Mouse (Mus musculus) hindbrain, embryonic 10.5 days (tissue): Measurements from ENCODE around the gene Bbx. TPM values are rescaled to one million over a fixed set of nuclear protein-coding genes. Genes with fewer than 3 reads are reported as not detected.

Source experiments
- DNase-seq: peaks from one replicate; pipeline ENCODE4 v3.0.0-alpha.2; 2017; ENCODE audit warnings: low spot score
- H3K27ac ChIP-seq: fragments of 300-500 bp; sonication (generic); 2 replicates; pipeline ENCODE4 v1.5.1; 2016; ENCODE audit warnings: mild to moderate bottlenecking, moderate library complexity
- H3K27me3 ChIP-seq: fragments of 300-500 bp; sonication (generic); 2 replicates; pipeline ENCODE4 v1.6.1; 2016; ENCODE audit warnings: mild to moderate bottlenecking; ENCODE audit not compliant: poor library complexity, insufficient read depth, severe bottlenecking
- H3K36me3 ChIP-seq: fragments of 300-500 bp; sonication (generic); 2 replicates; pipeline ENCODE4 v1.6.1; 2016; ENCODE audit warnings: mild to moderate bottlenecking, moderate library complexity
- H3K4me1 ChIP-seq: fragments of 300-500 bp; sonication (generic); replicated peaks from 2 replicates; pipeline ENCODE4 v1.6.1; 2016; ENCODE audit warnings: mild to moderate bottlenecking
- H3K4me3 ChIP-seq: fragments of 300-500 bp; sonication (generic); 2 replicates; pipeline ENCODE4 v1.5.1; 2016; ENCODE audit warnings: mild to moderate bottlenecking, moderate library complexity
- H3K9me3 ChIP-seq: fragments of 300-500 bp; sonication (generic); 2 replicates; pipeline ENCODE4 v1.6.1; 2016; ENCODE audit warnings: mild to moderate bottlenecking, moderate library complexity
- WGBS: fragments of 180-500 bp; shearing (Covaris S2); methylation state at CpG from one replicate; pipeline ENCODE4 v1.1.7; 2016; 5-methylcytosine and 5-hydroxymethylcytosine counted together
- polyA plus RNA-seq: library from polyadenylated mRNA; unstranded; fragments of >200 nt; fragmentation: Nextera tagmentation; extraction: Ambion mirVana; gene quantifications from 2 replicates; pipeline ENCODE4 v1.2.1, GENCODE M21; 2016

Bbx gene
- 30.7 and 42.2 TPM in 2 replicates for polyA plus RNA-seq

GRCm38 (mm10) chr16:50432062-50432878 is at the start of gene Bbx:
Gene Bbx (minus strand): TSS chr16:50432390.
- no peaks in the 10 kb centered on the region for H3K27me3 ChIP-seq
- peak; percentile 94 for DNase-seq
- H3K36me3 ChIP-seq = no peaks in the 10 kb centered on the region
- H3K4me1 ChIP-seq = peaks cover 22% of the 10 kb centered on the region
- no peaks in the 10 kb centered on the region for H3K9me3 ChIP-seq
- peak within 1 kb of the TSS; percentile 96 for H3K27ac ChIP-seq
- peak within 1 kb of the TSS; percentile 96 for H3K4me3 ChIP-seq
- under 1% methylated on average over 55 of the region's 55 CpGs for WGBS

GRCm38 (mm10) chr16:50481892-50482291 is 49.7 kb upstream of the Bbx start:
- peak; percentile 3 for DNase-seq
- Histone ChIP-seq H3K4me3 (no peak overlapping the region), H3K4me1 (0 out of 2 replicates have a peak, but pooled peaks cover 5% of the 10 kb centered on the region), H3K36me3 (no peaks in the 10 kb centered on the region), H3K9me3 (no peaks in the 10 kb centered on the region), H3K27ac (no peak overlapping the region), H3K27me3 (no peaks in the 10 kb centered on the region)
- whole genome bisulfite sequencing = 66% methylated on average over 7 of the region's 7 CpGs

- no peak overlapping the region for H3K4me3 ChIP-seq
- H3K4me1 ChIP-seq = 0 out of 2 replicates have a peak, but pooled peaks cover 5% of the 10 kb centered on the region
- DNase-seq = no peak
- WGBS = 57% methylated on average over 5 of the region's 5 CpGs
- no peaks in the 10 kb centered on the region for H3K36me3 ChIP-seq
- no peaks in the 10 kb centered on the region for H3K27me3 ChIP-seq
- H3K27ac ChIP-seq = no peak overlapping the region
- H3K9me3 ChIP-seq = no peaks in the 10 kb centered on the region
Observed at GRCm38 (mm10) chr16:50481341-50481740, 49.2 kb upstream of the Bbx start.

GRCm38 (mm10) chr16:50478695-50479094 is 46.5 kb upstream of the Bbx start:
- no peaks in the 10 kb centered on the region for H3K9me3 ChIP-seq
- H3K36me3 ChIP-seq = no peaks in the 10 kb centered on the region
- no peak overlapping the region for H3K27ac ChIP-seq
- H3K27me3 ChIP-seq = no peaks in the 10 kb centered on the region
- H3K4me3 ChIP-seq = no peak overlapping the region
- H3K4me1 ChIP-seq = 0 out of 2 replicates have a peak, but pooled peaks cover 5% of the 10 kb centered on the region
- WGBS = 100% methylated on average over 1 of the region's 1 CpGs
- no peak for DNase-seq

GRCm38 (mm10) chr16:50477628-50478027 is 45.4 kb upstream of the Bbx start:
- no peak overlapping the region for H3K4me3 ChIP-seq
- WGBS = 91% methylated on average over 6 of the region's 6 CpGs
- H3K9me3 ChIP-seq = no peaks in the 10 kb centered on the region
- H3K27me3 ChIP-seq = no peaks in the 10 kb centered on the region
- no peak overlapping the region for H3K27ac ChIP-seq
- 0 out of 2 replicates have a peak, but pooled peaks cover 5% of the 10 kb centered on the region for H3K4me1 ChIP-seq
- H3K36me3 ChIP-seq = no peaks in the 10 kb centered on the region
- no peak for DNase-seq

- Histone ChIP-seq H3K27me3 (no peaks in the 10 kb centered on the region), H3K4me1 (peaks cover 4% of the 10 kb centered on the region; the same call in 1 of the 2 replicates), H3K9me3 (no peaks in the 10 kb centered on the region), H3K27ac (no peak overlapping the region), H3K36me3 (no peaks in the 10 kb centered on the region), H3K4me3 (no peak overlapping the region)
- WGBS = 37% methylated on average over 10 of the region's 10 CpGs
- DNase-seq = peak; percentile 16
Observed at GRCm38 (mm10) chr16:50462226-50462870, 30.2 kb upstream of the Bbx start.

GRCm38 (mm10) chr16:50459146-50459545 is 27.0 kb upstream of the Bbx start:
- H3K36me3 ChIP-seq = no peaks in the 10 kb centered on the region
- H3K27me3 ChIP-seq = no peaks in the 10 kb centered on the region
- no peak overlapping the region for H3K27ac ChIP-seq
- no peaks in the 10 kb centered on the region for H3K9me3 ChIP-seq
- peaks cover 4% of the 10 kb centered on the region; the same call in 1 of the 2 replicates for H3K4me1 ChIP-seq
- no peak for DNase-seq
- 46% methylated on average over 3 of the region's 3 CpGs for WGBS
- H3K4me3 ChIP-seq = no peak overlapping the region

GRCm38 (mm10) chr16:50456053-50456452 is 23.9 kb upstream of the Bbx start:
- no peaks in the 10 kb centered on the region for H3K27me3 ChIP-seq
- DNase-seq = no peak
- WGBS = 67% methylated on average over 1 of the region's 1 CpGs

GRCm38 (mm10) chr16:50449086-50449485 is 16.9 kb upstream of the Bbx start:
- no peaks in the 10 kb centered on the region for H3K9me3 ChIP-seq
- DNase-seq = no peak
- no peak overlapping the region for H3K4me3 ChIP-seq
- no peak overlapping the region for H3K27ac ChIP-seq
- no peaks in the 10 kb centered on the region for H3K4me1 ChIP-seq
- H3K36me3 ChIP-seq = no peaks in the 10 kb centered on the region
- H3K27me3 ChIP-seq = no peaks in the 10 kb centered on the region
- WGBS = 86% methylated on average over 9 of the region's 9 CpGs

More at GRCm38 (mm10) chr16:50456053-50456452, 23.9 kb upstream of the Bbx start:
- H3K4me1 ChIP-seq = no peaks in the 10 kb centered on the region
- H3K36me3 ChIP-seq = no peaks in the 10 kb centered on the region
- H3K9me3 ChIP-seq = no peaks in the 10 kb centered on the region
- no peak overlapping the region for H3K27ac ChIP-seq
- no peak overlapping the region for H3K4me3 ChIP-seq

GRCm38 (mm10) chr16:50445014-50445413 is 12.8 kb upstream of the Bbx start:
- no peak for DNase-seq
- no peaks in the 10 kb centered on the region for H3K9me3 ChIP-seq
- H3K27ac ChIP-seq = no peak overlapping the region
- H3K36me3 ChIP-seq = no peaks in the 10 kb centered on the region
- no peak overlapping the region for H3K4me3 ChIP-seq
- H3K4me1 ChIP-seq = no peaks in the 10 kb centered on the region
- WGBS = 86% methylated on average over 6 of the region's 6 CpGs
- H3K27me3 ChIP-seq = no peaks in the 10 kb centered on the region

- WGBS = 74% methylated on average over 3 of the region's 3 CpGs
- H3K9me3 ChIP-seq = no peaks in the 10 kb centered on the region
Observed at GRCm38 (mm10) chr16:50438816-50439215, 6.6 kb upstream of the Bbx start.

GRCm38 (mm10) chr16:50437788-50438187 is 5.6 kb upstream of the Bbx start:
- Histone ChIP-seq H3K9me3 (no peaks in the 10 kb centered on the region), H3K27me3 (no peaks in the 10 kb centered on the region), H3K27ac (no peak overlapping the region), H3K4me1 (0 out of 2 replicates have a peak, but pooled peaks cover 1% of the 10 kb centered on the region), H3K36me3 (no peaks in the 10 kb centered on the region), H3K4me3 (no peak overlapping the region)
- 82% methylated on average over 15 of the region's 15 CpGs for WGBS
- DNase-seq = no peak

More at GRCm38 (mm10) chr16:50438816-50439215, 6.6 kb upstream of the Bbx start:
- Histone ChIP-seq H3K27ac (no peak overlapping the region), H3K4me3 (no peak overlapping the region), H3K36me3 (no peaks in the 10 kb centered on the region), H3K27me3 (no peaks in the 10 kb centered on the region), H3K4me1 (no peaks in the 10 kb centered on the region)
- DNase-seq = no peak

GRCm38 (mm10) chr16:50437331-50437730 is 5.1 kb upstream of the Bbx start:
- 57% methylated on average over 2 of the region's 2 CpGs for WGBS
- Histone ChIP-seq H3K36me3 (no peaks in the 10 kb centered on the region), H3K27me3 (no peaks in the 10 kb centered on the region), H3K9me3 (no peaks in the 10 kb centered on the region), H3K4me1 (0 out of 2 replicates have a peak, but pooled peaks cover 5% of the 10 kb centered on the region), H3K4me3 (no peak overlapping the region), H3K27ac (no peak overlapping the region)
- DNase-seq = no peak
